Mouse (Mus musculus) heart, embryonic 11.5 days (tissue): ENCODE measurements around the gene Ifnz. TPM values are rescaled to one million over a fixed set of nuclear protein-coding genes. Genes with fewer than 3 reads are reported as not detected.
"Not testable (repeated sequence)": the region's sequence is repeated elsewhere in the genome, so short reads cannot be mapped to it uniquely, and the experiment has no call there.

Experiments used
- ATAC-seq: fragments of 200-750 bp; cut with Nextera tagmentation; replicated peaks from 2 replicates; pipeline ENCODE4 v1.8.0; 2017; ENCODE audit warnings: moderate library complexity; ENCODE audit not compliant: insufficient number of reproducible peaks, low FRiP score, low TSS enrichment
- H3K27ac ChIP-seq: fragments of 300-500 bp; sonication (generic); 2 replicates; pipeline ENCODE4 v1.5.1; 2014; ENCODE audit warnings: mild to moderate bottlenecking, low read depth, low read length
- H3K27me3 ChIP-seq: fragments of 300-500 bp; sonication (generic); 2 replicates; pipeline ENCODE4 v1.6.1; 2014; ENCODE audit warnings: mild to moderate bottlenecking, low read length, mixed read lengths; ENCODE audit not compliant: control insufficient read depth, insufficient read depth
- H3K36me3 ChIP-seq: fragments of 300-500 bp; sonication (generic); 2 replicates; pipeline ENCODE4 v1.6.1; 2014; ENCODE audit warnings: mild to moderate bottlenecking, low read length, moderate library complexity, mixed read lengths; ENCODE audit not compliant: control insufficient read depth, insufficient read depth
- H3K4me1 ChIP-seq: fragments of 300-500 bp; sonication (generic); 2 replicates; pipeline ENCODE4 v1.6.1; 2014; ENCODE audit warnings: low read length; ENCODE audit not compliant: control insufficient read depth, insufficient read depth
- H3K4me2 ChIP-seq: fragments of 300-500 bp; sonication (generic); 2 replicates; pipeline ENCODE4 v1.6.1; 2014; ENCODE audit warnings: mild to moderate bottlenecking, moderate library complexity
- H3K4me3 ChIP-seq: fragments of 300-500 bp; sonication (generic); 2 replicates; pipeline ENCODE4 v1.5.1; 2014; ENCODE audit warnings: low read depth, low read length
- H3K9ac ChIP-seq: fragments of 300-500 bp; sonication (generic); 2 replicates; pipeline ENCODE4 v1.6.1; 2014; ENCODE audit warnings: mild to moderate bottlenecking, low read depth, low read length, moderate library complexity
- H3K9me3 ChIP-seq: fragments of 300-500 bp; sonication (generic); replicated peaks from 2 replicates; pipeline ENCODE4 v1.6.1; 2016; ENCODE audit warnings: low read length; ENCODE audit not compliant: control insufficient read depth
- WGBS: fragments of 180-500 bp; shearing (Covaris S2); extraction: QIAGEN DNeasy Blood & Tissue Kit; methylation state at CpG from one replicate; pipeline ENCODE4 v1.1.7; 2014; ENCODE audit not compliant: insufficient replicate concordance; 5-methylcytosine and 5-hydroxymethylcytosine counted together
- polyA plus RNA-seq: library from polyadenylated mRNA; unstranded; fragments of >200 nt; fragmentation: Nextera tagmentation; extraction: Ambion mirVana; gene quantifications from 2 replicates; pipeline ENCODE4 v1.2.1, GENCODE M21; 2014

Gene Ifnz
- polyA plus RNA-seq, 1 experiment from 2014 or later: not detected

- no peak overlapping the region for H3K27ac ChIP-seq
- no peak overlapping the region for H3K9ac ChIP-seq
- no peak for ATAC-seq
- H3K36me3 ChIP-seq: no peaks in the 10 kb centered on the region
- no peak overlapping the region for H3K4me2 ChIP-seq
- no peaks in the 10 kb centered on the region for H3K9me3 ChIP-seq
- WGBS: 22% methylated on average over 4 of the region's 4 CpGs
- H3K4me3 ChIP-seq: no peak overlapping the region
- H3K4me1 ChIP-seq: no peaks in the 10 kb centered on the region
- no peaks in the 10 kb centered on the region for H3K27me3 ChIP-seq
These were observed 41.1 kb downstream of the Ifnz start for GRCm38 (mm10) chr4:88822995-88823394.

GRCm38 (mm10) chr4:88827116-88827515 is 45.2 kb downstream of the Ifnz start, which contains the start of gene Ifna6:
Gene Ifna6 (plus strand): TSS chr4:88827416.
- not testable (repeated sequence) for H3K36me3 ChIP-seq, H3K9me3 ChIP-seq, H3K4me1 ChIP-seq, H3K27ac ChIP-seq, H3K4me3 ChIP-seq, H3K9ac ChIP-seq, H3K27me3 ChIP-seq, H3K4me2 ChIP-seq, ATAC-seq

GRCm38 (mm10) chr4:88830523-88830922 is 48.6 kb downstream of the Ifnz start:
- Histone ChIP-seq H3K27me3 (no peaks in the 10 kb centered on the region), H3K9ac (no peak overlapping the region), H3K4me1 (no peaks in the 10 kb centered on the region), H3K4me3 (no peak overlapping the region), H3K4me2 (no peak overlapping the region), H3K27ac (no peak overlapping the region), H3K9me3 (no peaks in the 10 kb centered on the region), H3K36me3 (no peaks in the 10 kb centered on the region)
- ATAC-seq: no peak
- 25% methylated on average over 4 of the region's 4 CpGs for WGBS

Other genes with a start within 250 kb of the Ifnz start
- not detected in 2 replicates for gene Ifna15, start 223.9 kb upstream of the Ifnz start, polyA plus RNA-seq
- gene Ifna14, start 210.3 kb upstream of the Ifnz start, polyA plus RNA-seq: not detected in 2 replicates
- not detected in 2 replicates for gene Ifna9, start 189.7 kb upstream of the Ifnz start, polyA plus RNA-seq
- gene Ifna12, start 178.8 kb upstream of the Ifnz start, polyA plus RNA-seq: not detected in 2 replicates
- not detected in 2 replicates for gene C87499, start 147.7 kb upstream of the Ifnz start, polyA plus RNA-seq
- gene Ifna13, start 137.7 kb upstream of the Ifnz start, polyA plus RNA-seq: not detected in 2 replicates
- not detected in 2 replicates for gene Ifna16, start 105.2 kb upstream of the Ifnz start, polyA plus RNA-seq
- not detected in 2 replicates for gene Ifna2, start 98.2 kb upstream of the Ifnz start, polyA plus RNA-seq
- gene Ifnab, start 90.8 kb upstream of the Ifnz start, polyA plus RNA-seq: not detected in 2 replicates
- 0.63 and 0.87 TPM in 2 replicates for gene Gm26566, start 60.3 kb upstream of the Ifnz start, polyA plus RNA-seq
- gene Klhl9, start 59.7 kb upstream of the Ifnz start, polyA plus RNA-seq: 99.9 and 113 TPM in 2 replicates
- not detected in 2 replicates for gene Gm13271, start 27.3 kb upstream of the Ifnz start, polyA plus RNA-seq
- gene Gm13283, start 22.0 kb upstream of the Ifnz start, polyA plus RNA-seq: 0.39 and 0.56 TPM in 2 replicates
- 0.61 TPM in 1 of 2 replicates, not detected in the other for gene Gm13290, start 8.3 kb upstream of the Ifnz start, polyA plus RNA-seq
- not detected in 2 replicates for gene Gm13289, start 5.2 kb upstream of the Ifnz start, polyA plus RNA-seq
- not detected in 2 replicates for gene Gm13272, start 2.3 kb upstream of the Ifnz start, polyA plus RNA-seq
- not detected in 2 replicates for gene Gm13276, start 3.6 kb downstream of the Ifnz start, polyA plus RNA-seq
- gene Gm13277, start 6.5 kb downstream of the Ifnz start, polyA plus RNA-seq: not detected in 2 replicates
- gene Gm13278, start 9.4 kb downstream of the Ifnz start, polyA plus RNA-seq: not detected in 2 replicates
- gene Gm13275, start 12.4 kb downstream of the Ifnz start, polyA plus RNA-seq: 0.47 TPM in 1 of 2 replicates, not detected in the other
- not detected in 2 replicates for gene Gm13279, start 15.3 kb downstream of the Ifnz start, polyA plus RNA-seq
- 0.27 and 0.76 TPM in 2 replicates for gene Gm13285, start 17.5 kb downstream of the Ifnz start, polyA plus RNA-seq
- not detected in 2 replicates for gene Gm13287, start 21.1 kb downstream of the Ifnz start, polyA plus RNA-seq
- not detected in 2 replicates for gene Gm13288, start 23.4 kb downstream of the Ifnz start, polyA plus RNA-seq
- not detected in 2 replicates for gene Ifna7, start 34.1 kb downstream of the Ifnz start, polyA plus RNA-seq
- not detected in 2 replicates for gene Ifna11, start 37.8 kb downstream of the Ifnz start, polyA plus RNA-seq
- gene Ifna6, start 45.3 kb downstream of the Ifnz start, polyA plus RNA-seq: not detected in 2 replicates
- gene Ifna5, start 53.4 kb downstream of the Ifnz start, polyA plus RNA-seq: not detected in 2 replicates
- not detected in 2 replicates for gene Ifna4, start 59.7 kb downstream of the Ifnz start, polyA plus RNA-seq
- gene Ifna1, start 68.0 kb downstream of the Ifnz start, polyA plus RNA-seq: not detected in 2 replicates
- gene Ifne, start 98.1 kb downstream of the Ifnz start, polyA plus RNA-seq: not detected in 2 replicates